Mouse (Mus musculus): ENCODE measurements around the gene D930048N14Rik.

Gene D930048N14Rik

DNA sequence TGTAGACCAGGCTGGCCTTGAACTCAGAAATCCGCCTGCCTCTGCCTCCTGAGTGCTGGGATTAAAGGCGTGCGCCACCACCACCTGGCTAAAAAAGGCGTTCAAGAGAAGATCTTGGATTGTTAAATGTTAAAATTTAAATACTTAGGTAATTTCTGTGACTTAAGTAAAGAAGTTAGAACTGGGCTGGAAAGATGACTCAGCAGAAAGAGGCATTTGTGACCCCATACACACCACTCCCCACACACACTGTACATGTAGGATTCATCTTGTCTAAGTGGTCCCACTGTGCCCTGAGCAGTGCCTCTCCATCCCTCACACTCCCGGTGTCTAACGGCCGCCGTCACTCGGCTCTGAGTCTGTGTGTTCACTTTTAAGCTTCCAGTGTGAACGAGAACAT, 55.7 kb downstream of the D930048N14Rik start:
- DNase-seq: no peak

DNA sequence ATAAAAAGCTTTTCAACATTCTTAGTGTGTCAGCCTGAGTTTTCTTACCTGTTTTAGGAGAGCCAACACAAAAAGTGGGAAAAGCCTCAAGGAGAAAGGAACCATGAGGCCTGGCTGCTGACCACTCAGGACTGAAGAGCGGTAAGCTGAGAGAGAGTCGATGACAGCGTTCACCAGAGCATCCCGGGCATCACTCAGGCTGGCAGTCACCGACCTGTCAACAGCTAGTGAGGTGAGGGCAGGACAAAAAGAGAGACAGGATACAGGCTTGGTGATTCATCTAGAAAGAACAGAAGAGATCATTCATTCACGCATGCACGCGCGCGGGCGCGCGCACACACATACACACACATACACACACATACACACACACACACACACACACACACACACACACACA, 56.3 kb downstream of the D930048N14Rik start:
- DNase-seq: no peak

Data from lung, postnatal 14 days (tissue).